Mouse (Mus musculus) hindbrain, postnatal 0 days (tissue): ENCODE measurements around the gene Slit3. TPM values are rescaled to one million over a fixed set of nuclear protein-coding genes. Genes with fewer than 3 reads are reported as not detected.

ENCODE experiments used
- ATAC-seq: fragments of 200-750 bp; cut with Nextera tagmentation; 2 replicates; pipeline ENCODE4 v1.8.0; 2017; ENCODE audit warnings: mild to moderate bottlenecking, moderate TSS enrichment, moderate library complexity
- DNase-seq: peaks from one replicate; pipeline ENCODE4 v3.0.0-alpha.2; 2015; ENCODE audit warnings: low spot score
- H3K27ac ChIP-seq: fragments of 300-500 bp; sonication (generic); 2 replicates; pipeline ENCODE4 v1.5.1; 2014; ENCODE audit warnings: mild to moderate bottlenecking
- H3K27me3 ChIP-seq: fragments of 300-500 bp; sonication (generic); 2 replicates; pipeline ENCODE4 v1.6.1; 2014; ENCODE audit warnings: low read length, mixed read lengths; ENCODE audit not compliant: insufficient read depth
- H3K36me3 ChIP-seq: fragments of 300-500 bp; sonication (generic); 2 replicates; pipeline ENCODE4 v1.6.1; 2014; ENCODE audit warnings: low read length, mixed read lengths; ENCODE audit not compliant: insufficient read depth
- H3K4me1 ChIP-seq: fragments of 300-500 bp; sonication (generic); 2 replicates; pipeline ENCODE4 v1.6.1; 2014; ENCODE audit warnings: antibody characterized with exemption, low read length, mixed read lengths; ENCODE audit not compliant: insufficient read depth
- H3K4me2 ChIP-seq: fragments of 300-500 bp; sonication (generic); 2 replicates; pipeline ENCODE4 v1.6.1; 2014; ENCODE audit warnings: low read depth, mild to moderate bottlenecking, low read length, moderate library complexity, mixed read lengths
- H3K4me3 ChIP-seq: fragments of 300-500 bp; sonication (generic); 2 replicates; pipeline ENCODE4 v1.5.1; 2014; ENCODE audit warnings: low read length
- H3K9ac ChIP-seq: fragments of 300-500 bp; sonication (generic); replicated peaks from 2 replicates; pipeline ENCODE4 v1.6.1; 2014; ENCODE audit warnings: mild to moderate bottlenecking, low read length, moderate library complexity, mixed read lengths
- H3K9me3 ChIP-seq: fragments of 300-500 bp; sonication (generic); 2 replicates; pipeline ENCODE4 v1.6.1; 2016; ENCODE audit warnings: low read length, mixed read lengths
- CTCF ChIP-seq: IDR thresholded peaks from 2 replicates; pipeline ENCODE4 v1.5.1; 2016; ENCODE audit warnings: antibody characterized with exemption, control low read depth, low read depth
- WGBS: fragments of 180-500 bp; shearing (Covaris S2); extraction: QIAGEN DNeasy Blood & Tissue Kit; methylation state at CpG from one replicate; pipeline ENCODE4 v1.1.7; 2014; 5-methylcytosine and 5-hydroxymethylcytosine counted together
- polyA plus RNA-seq: library from polyadenylated mRNA; unstranded; fragments of >200 nt; fragmentation: Nextera tagmentation; extraction: Ambion mirVana; gene quantifications from 2 replicates; pipeline ENCODE4 v1.2.1, GENCODE M21; 2015
- total RNA-seq: library from RNA; depleted of rRNA; stranded (reverse); fragments of >200 nt; gene quantifications from 2 replicates; pipeline ENCODE4 v1.2.3, GENCODE M21; 2014

Gene Slit3
- total and polyA plus RNA-seq, 2 experiments from 2014 or later = 4.9 to 13.4 TPM

DNA sequence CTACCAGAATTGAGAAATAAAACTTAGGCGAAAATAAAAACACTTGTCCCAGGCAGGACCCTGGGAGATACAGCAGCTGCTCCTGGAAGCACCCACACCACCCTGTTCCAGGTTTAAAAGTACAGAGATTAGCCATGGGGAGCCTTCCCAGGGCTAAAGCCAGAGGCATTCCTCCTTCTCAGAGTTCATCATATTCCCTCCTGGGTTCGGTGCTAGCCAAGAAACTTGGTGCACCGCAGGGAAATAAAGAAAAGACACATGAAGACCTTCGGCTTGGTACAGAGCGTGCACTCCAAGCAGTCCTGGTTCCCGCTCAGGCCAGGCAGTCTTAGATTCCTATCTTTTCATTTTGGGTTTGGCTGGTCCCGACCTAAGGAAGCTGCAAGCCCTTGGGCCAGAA is 167.0 kb downstream of the Slit3 start:
- ATAC-seq (no peak), DNase-seq (no peak)
- TF ChIP-seq CTCF = no peak
- H3K4me2 ChIP-seq = no peak overlapping the region
- no peak overlapping the region for H3K4me3 ChIP-seq
- no peaks in the 10 kb centered on the region for H3K36me3 ChIP-seq
- H3K9me3 ChIP-seq = no peaks in the 10 kb centered on the region
- no peaks in the 10 kb centered on the region for H3K27me3 ChIP-seq
- 92% methylated on average over 7 of the region's 7 CpGs for WGBS
- H3K4me1 ChIP-seq = 0 out of 2 replicates have a peak, but pooled peaks cover 4% of the 10 kb centered on the region
- no peak overlapping the region for H3K9ac ChIP-seq
- no peak overlapping the region for H3K27ac ChIP-seq

DNA sequence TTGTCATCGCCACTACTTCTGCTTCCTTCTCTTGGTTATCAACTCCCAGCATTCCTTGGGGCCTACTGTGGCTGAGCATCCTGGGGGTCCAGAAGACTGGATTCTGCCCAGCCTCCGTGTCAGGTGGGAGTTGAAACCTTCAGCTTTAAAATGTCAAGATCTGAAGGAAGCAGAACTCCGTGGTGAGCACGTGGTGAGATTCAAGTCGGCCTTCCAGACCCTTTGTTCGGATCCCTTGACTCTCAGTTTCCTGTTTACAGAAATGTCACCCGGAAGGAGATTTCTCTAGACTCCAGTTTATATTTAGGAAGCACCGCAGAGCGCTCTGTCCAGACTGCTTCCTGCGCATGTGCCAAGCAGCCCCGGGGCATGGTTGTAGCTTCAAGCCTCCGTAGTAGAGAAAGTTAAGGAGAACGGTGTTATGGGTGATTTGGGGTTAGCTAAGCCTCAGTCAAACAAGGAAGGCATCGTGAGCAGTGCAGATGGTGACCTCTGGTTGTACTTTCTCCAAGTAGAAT is 167.8 kb downstream of the Slit3 start:
- Histone ChIP-seq H3K4me1 (no peaks in the 10 kb centered on the region), H3K9ac (no peak overlapping the region), H3K27me3 (no peaks in the 10 kb centered on the region), H3K4me3 (no peak overlapping the region), H3K9me3 (no peaks in the 10 kb centered on the region), H3K4me2 (no peak overlapping the region), H3K27ac (no peak overlapping the region), H3K36me3 (no peaks in the 10 kb centered on the region)
- WGBS = 78% methylated on average over 14 of the region's 14 CpGs
- DNase-seq = no peak
- TF ChIP-seq CTCF = no peak
- no peak for ATAC-seq

DNA sequence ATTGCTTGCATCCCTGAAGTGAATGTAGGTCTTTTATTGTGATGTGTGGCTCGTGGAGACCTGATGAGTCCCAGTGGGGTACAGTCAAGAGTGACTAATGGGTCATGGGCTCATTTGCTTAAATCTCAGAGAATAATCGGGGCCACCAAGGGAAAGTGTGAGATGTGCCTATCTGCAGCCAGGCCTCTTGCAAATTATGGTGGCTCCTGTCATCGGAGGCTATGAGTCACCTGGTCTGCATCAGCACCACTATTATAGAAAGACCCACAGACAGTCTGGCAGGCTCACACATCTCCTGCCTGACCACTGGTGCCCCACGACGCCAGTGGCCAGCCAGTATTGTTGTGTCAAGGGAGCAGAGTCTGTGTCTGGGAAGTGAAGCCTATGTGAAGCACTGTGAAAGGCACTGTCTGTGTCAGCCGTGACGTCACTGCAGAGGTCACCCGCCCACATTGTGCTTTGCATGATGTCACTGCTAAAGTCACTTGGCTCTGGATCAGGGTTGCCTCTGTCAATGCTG is 171.3 kb downstream of the Slit3 start:
- no peaks in the 10 kb centered on the region for H3K9me3 ChIP-seq
- TF ChIP-seq CTCF = no peak
- no peak overlapping the region for H3K27ac ChIP-seq
- 66% methylated on average over 8 of the region's 8 CpGs for WGBS
- H3K4me1 ChIP-seq = 0 out of 2 replicates have a peak, but pooled peaks cover 3% of the 10 kb centered on the region
- no peaks in the 10 kb centered on the region for H3K27me3 ChIP-seq
- ATAC-seq (no peak), DNase-seq (no peak)
- no peak overlapping the region for H3K4me3 ChIP-seq
- no peaks in the 10 kb centered on the region for H3K36me3 ChIP-seq
- H3K9ac ChIP-seq = no peak overlapping the region
- H3K4me2 ChIP-seq = no peak overlapping the region

DNA sequence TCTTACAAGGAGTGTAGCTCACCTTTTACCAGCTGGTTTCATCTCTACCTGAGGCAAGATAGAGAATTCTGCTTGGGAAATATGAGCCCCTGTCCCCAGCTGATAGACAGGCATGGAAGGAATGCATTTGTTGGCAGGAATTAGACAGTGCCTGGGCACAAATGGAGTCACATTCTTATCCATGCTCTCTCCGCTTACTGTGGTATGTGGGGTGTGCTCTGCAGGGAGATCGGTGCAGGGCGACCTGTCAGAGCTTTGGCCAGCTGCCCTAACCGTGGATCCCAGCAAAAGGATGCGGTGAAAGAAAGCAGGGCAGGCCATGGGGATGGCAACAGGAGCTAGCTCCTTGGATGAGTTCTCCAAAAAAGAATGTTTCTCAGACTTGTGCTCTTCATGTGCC is 172.2 kb downstream of the Slit3 start:
- 51% methylated on average over 5 of the region's 5 CpGs for WGBS
- Histone ChIP-seq H3K4me2 (no peak overlapping the region), H3K27me3 (no peaks in the 10 kb centered on the region)

DNA sequence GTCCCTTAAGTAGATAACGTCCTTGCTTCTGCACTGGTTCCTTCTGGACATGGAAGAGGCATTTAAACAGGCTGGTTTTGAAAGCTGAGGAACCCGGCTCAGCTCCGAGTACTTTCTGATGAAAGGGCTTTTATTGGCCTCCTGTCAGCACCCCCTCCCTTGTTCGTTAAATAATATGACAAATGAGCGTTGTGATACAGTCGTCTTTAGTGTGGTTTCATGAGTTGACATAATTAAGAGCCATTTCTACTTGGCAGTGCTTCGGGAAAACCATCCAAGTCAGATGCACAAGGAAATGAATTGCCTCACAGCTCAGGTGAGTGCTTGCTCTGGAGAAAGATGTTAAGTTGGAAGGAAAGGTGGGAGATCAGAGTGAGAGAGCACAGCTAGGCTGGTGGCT is 173.6 kb downstream of the Slit3 start:
- DNase-seq (no peak), ATAC-seq (no peak)
- no peak overlapping the region for H3K27ac ChIP-seq
- no peaks in the 10 kb centered on the region for H3K9me3 ChIP-seq
- no peaks in the 10 kb centered on the region for H3K36me3 ChIP-seq
- 32% methylated on average over 7 of the region's 7 CpGs for WGBS
- 0 out of 2 replicates have a peak, but pooled peaks cover 3% of the 10 kb centered on the region for H3K4me1 ChIP-seq
- no peak overlapping the region for H3K9ac ChIP-seq
- no peak overlapping the region for H3K4me3 ChIP-seq
- no peaks in the 10 kb centered on the region for H3K27me3 ChIP-seq
- TF ChIP-seq CTCF = no peak
- H3K4me2 ChIP-seq = no peak overlapping the region

More for the DNA sequence above, 172.2 kb downstream of the Slit3 start:
- Histone ChIP-seq H3K27ac (no peak overlapping the region), H3K36me3 (no peaks in the 10 kb centered on the region), H3K9me3 (no peaks in the 10 kb centered on the region), H3K9ac (no peak overlapping the region), H3K4me1 (0 out of 2 replicates have a peak, but pooled peaks cover 3% of the 10 kb centered on the region), H3K4me3 (no peak overlapping the region)
- DNase-seq (no peak), ATAC-seq (no peak)
- no peak for TF ChIP-seq CTCF

DNA sequence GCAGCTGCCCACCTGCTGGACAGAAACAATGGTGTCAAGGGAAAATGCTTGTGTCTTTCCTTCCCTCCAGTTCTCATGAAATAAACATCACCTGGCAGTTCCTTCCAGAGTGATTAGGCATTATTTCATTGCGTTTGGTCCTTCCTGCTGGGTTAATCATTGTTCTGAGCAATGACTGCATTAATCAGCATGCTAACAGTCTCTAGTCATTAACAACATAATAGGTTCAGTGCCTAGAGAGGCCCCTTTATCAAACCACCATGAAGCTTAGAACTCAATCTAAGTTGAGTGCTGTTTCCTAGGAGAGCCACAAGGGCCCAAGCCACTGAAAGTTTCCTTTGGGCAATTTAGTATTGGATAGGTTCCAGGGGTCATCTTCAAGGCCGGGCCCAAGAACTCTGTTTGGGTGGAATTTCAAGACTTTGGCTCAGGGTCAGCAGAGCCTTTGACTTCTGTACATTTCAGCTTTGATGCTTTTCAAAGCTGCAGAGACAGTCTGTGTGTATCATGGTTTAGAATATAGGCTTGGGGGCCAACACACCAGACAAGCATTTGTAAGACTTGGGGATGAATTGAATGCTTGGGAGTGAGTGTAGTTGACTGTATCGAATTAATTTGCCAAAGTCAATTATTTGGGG is 174.3 kb downstream of the Slit3 start:
- 15% methylated on average over 3 of the region's 3 CpGs for WGBS
- Histone ChIP-seq H3K36me3 (no peaks in the 10 kb centered on the region), H3K9ac (no peak overlapping the region), H3K27me3 (no peaks in the 10 kb centered on the region), H3K4me2 (no peak overlapping the region), H3K4me1 (0 out of 2 replicates have a peak, but pooled peaks cover 7% of the 10 kb centered on the region), H3K27ac (no peak overlapping the region), H3K4me3 (no peak overlapping the region), H3K9me3 (no peaks in the 10 kb centered on the region)
- ATAC-seq (no peak), DNase-seq (peak; percentile 59)
- no peak for TF ChIP-seq CTCF

DNA sequence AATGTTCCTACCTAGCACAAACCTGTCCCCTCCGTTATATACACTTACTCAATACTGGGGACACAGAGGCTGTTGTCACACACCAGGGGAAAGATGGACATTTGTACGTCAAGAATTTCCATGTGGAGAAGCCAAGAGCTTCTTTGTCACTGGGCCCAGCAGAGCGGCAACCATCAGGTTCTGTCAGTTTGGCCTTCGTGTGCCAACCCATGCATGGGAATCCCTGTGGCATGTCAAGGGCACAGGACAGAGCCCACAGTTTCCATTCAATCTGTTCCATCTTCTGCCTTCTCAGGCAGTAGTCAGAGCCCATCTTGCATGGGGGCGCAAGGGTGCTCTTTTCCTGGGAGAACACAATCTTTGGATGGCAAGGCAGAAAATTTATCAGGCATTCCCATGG is 175.8 kb downstream of the Slit3 start:
- peak; percentile 35 for DNase-seq

More for the DNA sequence above, 175.8 kb downstream of the Slit3 start:
- 0 out of 2 replicates have a peak, but pooled peaks cover 7% of the 10 kb centered on the region for H3K4me1 ChIP-seq
- no peak overlapping the region for H3K9ac ChIP-seq
- H3K4me2 ChIP-seq = no peak overlapping the region
- H3K36me3 ChIP-seq = no peaks in the 10 kb centered on the region
- H3K9me3 ChIP-seq = no peaks in the 10 kb centered on the region
- 75% methylated on average over 5 of the region's 5 CpGs for WGBS
- H3K27ac ChIP-seq = no peak overlapping the region
- ATAC-seq = 0 out of 2 replicates have a peak, but pooled peaks have one; percentile 41
- no peaks in the 10 kb centered on the region for H3K27me3 ChIP-seq
- H3K4me3 ChIP-seq = no peak overlapping the region
- no peak for TF ChIP-seq CTCF
